24 mouse cellular contexts compared by ENCODE assay signal in genomic region chr13:34965647-34966046, GRCm38 (mm10). TPM values are rescaled to one million over a fixed set of nuclear protein-coding genes. Genes with fewer than 3 reads are reported as not detected.
DNase-seq lines count a peak whose midpoint lies in the region; ATAC-seq and TF ChIP-seq lines count a peak whose summit lies in the region.
"Not testable (repeated sequence)": the region's sequence is repeated elsewhere in the genome, so short reads cannot be mapped to it uniquely, and the experiment has no call there.
"Had no signal": no experiment of that assay in that cellular context is flagged by ENCODE, and none has a peak within 500 bp of the region (broad histone marks: within the 10 kb centered on the region; RNA-seq: fewer than 3 reads in every experiment).

No protein-coding gene starts in this region.

- peak; percentile 33 for DNase-seq in kidney, adult 11 months
- peak; percentile 41 for DNase-seq in kidney, adult 9 months
- DNase-seq in kidney, postnatal 0 days (ENCODE audit: low spot score): not testable (repeated sequence)

- not testable (repeated sequence) for H3K9ac ChIP-seq in hindbrain, embryonic 15.5 days; kidney, postnatal 0 days (ENCODE audit: low read depth, low read length); stomach, embryonic 15.5 days

- not testable (repeated sequence) for H3K4me2 ChIP-seq in hindbrain, embryonic 15.5 days; kidney, postnatal 0 days (ENCODE audit: low read length); stomach, embryonic 15.5 days

- 77% methylated on average over 9 of the region's 9 CpGs for WGBS in hindbrain, embryonic 15.5 days
- WGBS in kidney, postnatal 0 days: 78% methylated on average over 9 of the region's 9 CpGs
- 73% methylated on average over 9 of the region's 9 CpGs for WGBS in stomach, embryonic 15.5 days

- H3K36me3 ChIP-seq in hindbrain, embryonic 15.5 days; kidney, postnatal 0 days (ENCODE audit: insufficient read depth, low read length); stomach, embryonic 15.5 days: not testable (repeated sequence)

- H3K27me3 ChIP-seq in hindbrain, embryonic 15.5 days; kidney, postnatal 0 days (ENCODE audit: insufficient read depth, low read length); stomach, embryonic 15.5 days (replicated peaks): not testable (repeated sequence)

- H3K4me3 ChIP-seq in hindbrain, embryonic 15.5 days; kidney, postnatal 0 days (replicated peaks; ENCODE audit: low read depth, low read length); stomach, embryonic 15.5 days (replicated peaks): not testable (repeated sequence)

- not testable (repeated sequence) for H3K27ac ChIP-seq in hindbrain, embryonic 15.5 days (replicated peaks); kidney, postnatal 0 days; stomach, embryonic 15.5 days

- H3K4me1 ChIP-seq in hindbrain, embryonic 15.5 days (replicated peaks): peaks cover 18% of the 10 kb centered on the region
- not testable (repeated sequence) for H3K4me1 ChIP-seq in kidney, postnatal 0 days (replicated peaks; ENCODE audit: insufficient read depth, low read length); stomach, embryonic 15.5 days

- H3K9me3 ChIP-seq in hindbrain, embryonic 15.5 days; kidney, postnatal 0 days (replicated peaks; ENCODE audit: low read length); stomach, embryonic 15.5 days: not testable (repeated sequence)

- ATAC-seq in common myeloid progenitor, adult 5-6 weeks (replicated peaks; ENCODE audit: low read depth, poor library complexity, severe bottlenecking): peak; percentile 45; the same call in 1 of the 2 replicates
- 0 out of 2 replicates have a peak, but pooled peaks have one; percentile 23 for ATAC-seq in hindbrain, embryonic 15.5 days (ENCODE audit: low FRiP score, low read depth)
- peak; percentile 65; the same call in 1 of the 2 replicates for ATAC-seq in kidney, postnatal 0 days (replicated peaks; ENCODE audit: low FRiP score, low read depth)
- ATAC-seq in megakaryocyte, adult 5-6 weeks (ENCODE audit: poor library complexity, severe bottlenecking): peak; percentile 35; the same call in 1 of the 2 replicates
- 0 out of 2 replicates have a peak, but pooled peaks have one; percentile 22 for ATAC-seq in stomach, embryonic 15.5 days (ENCODE audit: insufficient read depth, low FRiP score, low read depth)

- not testable (repeated sequence) for TF ChIP-seq CTCF in kidney, postnatal 0 days (IDR thresholded peaks at IDR 0.05; ENCODE audit: low read depth)

RNA-seq across cellular contexts. Expression of gene Eci3, which starts 2.0 kb away (rescaled TPM):
- not detected in 2 replicates for total RNA-seq in common myeloid progenitor, adult 5-6 weeks (2017)
- 0.78 and 0.90 TPM in 2 replicates for polyA plus RNA-seq in hindbrain, embryonic 15.5 days (2015; fragmentation: Nextera tagmentation; extraction: Ambion mirVana)
- 12.9 and 13.0 TPM in 2 replicates for polyA plus RNA-seq in kidney, postnatal 0 days (2015; fragmentation: Nextera tagmentation; extraction: Ambion mirVana)
- not detected in 2 replicates for total RNA-seq in megakaryocyte, adult 5-6 weeks (2015)
- total RNA-seq in megakaryocyte, adult 5-6 weeks (2017): not detected in 2 replicates
- 1.2 and 1.7 TPM in 2 replicates for polyA plus RNA-seq in stomach, embryonic 15.5 days (2015; fragmentation: Nextera tagmentation; extraction: Ambion mirVana)
- total RNA-seq: CH12.LX, G1E had no signal
- polyA plus RNA-seq: erythroblast, embryonic 14.5 days; G1E had no signal

RNA-seq across cellular contexts. Expression of gene 4933417A18Rik, which starts 41.4 kb away (rescaled TPM):
- total RNA-seq in common myeloid progenitor, adult 5-6 weeks (2017): not detected in 2 replicates
- not detected in 2 replicates for polyA plus RNA-seq in hindbrain, embryonic 15.5 days (2015; fragmentation: Nextera tagmentation; extraction: Ambion mirVana)
- not detected in 2 replicates for polyA plus RNA-seq in kidney, postnatal 0 days (2015; fragmentation: Nextera tagmentation; extraction: Ambion mirVana)
- not detected in 2 replicates for total RNA-seq in megakaryocyte, adult 5-6 weeks (2015)
- not detected in 2 replicates for total RNA-seq in megakaryocyte, adult 5-6 weeks (2017)
- not detected in 2 replicates for polyA plus RNA-seq in stomach, embryonic 15.5 days (2015; fragmentation: Nextera tagmentation; extraction: Ambion mirVana)
- total RNA-seq: adrenal gland, adult 18-20 months; adrenal gland, adult 8-10 months; adrenal gland, postnatal 14 days; adrenal gland, postnatal 36 days; CH12.LX; G1E had no signal
- polyA plus RNA-seq: activated CD4-positive, CD25-positive, alpha-beta regulatory T cell, adult 4 months; CD4-positive, CD25-positive, alpha-beta regulatory T cell, adult 4 months; cerebellum, adult 2 months; embryonic facial prominence, embryonic 11.5 days; embryonic facial prominence, embryonic 13.5 days; embryonic facial prominence, embryonic 15.5 days; erythroblast, embryonic 14.5 days; forebrain, embryonic 10.5 days; forebrain, embryonic 12.5 days; forebrain, embryonic 14.5 days; G1E; Patski had no signal

RNA-seq across cellular contexts. Expression of gene Fam217a, which starts 41.5 kb away (rescaled TPM):
- total RNA-seq in common myeloid progenitor, adult 5-6 weeks (2017): 0.64 TPM in 1 of 2 replicates, not detected in the other
- 0.82 and 0.98 TPM in 2 replicates for polyA plus RNA-seq in hindbrain, embryonic 15.5 days (2015; fragmentation: Nextera tagmentation; extraction: Ambion mirVana)
- 6.6 and 7.0 TPM in 2 replicates for polyA plus RNA-seq in kidney, postnatal 0 days (2015; fragmentation: Nextera tagmentation; extraction: Ambion mirVana)
- total RNA-seq in megakaryocyte, adult 5-6 weeks (2015): not detected in 2 replicates
- total RNA-seq in megakaryocyte, adult 5-6 weeks (2017): not detected in 2 replicates
- polyA plus RNA-seq in stomach, embryonic 15.5 days (2015; fragmentation: Nextera tagmentation; extraction: Ambion mirVana): 1.3 TPM in 2 replicates
- total RNA-seq: CH12.LX had no signal
- polyA plus RNA-seq: activated CD4-positive, CD25-positive, alpha-beta regulatory T cell, adult 4 months; erythroblast, embryonic 14.5 days; G1E; Patski had no signal
